Mouse (Mus musculus) 3T3-L1 (cell line): ENCODE data around the gene Runx2.

Source experiments
- DNase-seq: peaks from one replicate; pipeline ENCODE4 v3.0.0-alpha.2; 2015; ENCODE audit warnings: low read depth, low spot score

Runx2 gene

GRCm38 (mm10) chr17:44538921-44539320 is 275.7 kb downstream of the Runx2 start:
- DNase-seq = no peak

GRCm38 (mm10) chr17:44530000-44530399 is 284.6 kb downstream of the Runx2 start:
- no peak for DNase-seq

GRCm38 (mm10) chr17:44528617-44529016 is 286.0 kb downstream of the Runx2 start:
- peak; percentile 69 for DNase-seq

GRCm38 (mm10) chr17:44524146-44524545 is 290.5 kb downstream of the Runx2 start:
- DNase-seq = peak; percentile 82

GRCm38 (mm10) chr17:44522906-44523305 is 291.7 kb downstream of the Runx2 start:
- peak; percentile 51 for DNase-seq

- DNase-seq = no peak
Observed at GRCm38 (mm10) chr17:44520122-44521075, 294.2 kb downstream of the Runx2 start.

- no peak for DNase-seq
Observed at GRCm38 (mm10) chr17:44519356-44519755, 295.2 kb downstream of the Runx2 start.

GRCm38 (mm10) chr17:44518156-44518555 is 296.4 kb downstream of the Runx2 start:
- DNase-seq = no peak

- DNase-seq = no peak
Observed at GRCm38 (mm10) chr17:44508198-44508715, 306.3 kb downstream of the Runx2 start.

GRCm38 (mm10) chr17:44507741-44508140 is 306.9 kb downstream of the Runx2 start:
- no peak for DNase-seq

GRCm38 (mm10) chr17:44506524-44506923 is 308.1 kb downstream of the Runx2 start:
- DNase-seq = no peak

- DNase-seq = no peak
Observed at GRCm38 (mm10) chr17:44504794-44505317, 309.7 kb downstream of the Runx2 start.

GRCm38 (mm10) chr17:44502176-44502575 is 312.4 kb downstream of the Runx2 start:
- peak; percentile 62 for DNase-seq

GRCm38 (mm10) chr17:44500306-44500899 is 314.2 kb downstream of the Runx2 start:
- peak; percentile 97 for DNase-seq

- no peak for DNase-seq
Observed at GRCm38 (mm10) chr17:44490164-44490794, 324.3 kb downstream of the Runx2 start.

GRCm38 (mm10) chr17:44489346-44489745 is 325.3 kb downstream of the Runx2 start:
- DNase-seq = no peak

GRCm38 (mm10) chr17:44487514-44488244 is 326.9 kb downstream of the Runx2 start:
- no peak for DNase-seq

GRCm38 (mm10) chr17:44485337-44485736 is 329.3 kb downstream of the Runx2 start:
- no peak for DNase-seq

- DNase-seq = no peak
Observed at GRCm38 (mm10) chr17:44479918-44480317, 334.7 kb downstream of the Runx2 start.

GRCm38 (mm10) chr17:44479491-44479890 is 335.1 kb downstream of the Runx2 start:
- DNase-seq = no peak

- DNase-seq = peak; percentile 48
Observed at GRCm38 (mm10) chr17:44475910-44476309, 338.7 kb downstream of the Runx2 start.
